Mouse (Mus musculus) lung, postnatal 14 days (tissue): ENCODE measurements around the gene St7.
A peak's percentile ranks its signal among the peaks of the same experiment; 100 is the strongest.

Experiments
- DNase-seq: peaks from one replicate; pipeline ENCODE4 v3.0.0; 2021

Gene St7

DNA sequence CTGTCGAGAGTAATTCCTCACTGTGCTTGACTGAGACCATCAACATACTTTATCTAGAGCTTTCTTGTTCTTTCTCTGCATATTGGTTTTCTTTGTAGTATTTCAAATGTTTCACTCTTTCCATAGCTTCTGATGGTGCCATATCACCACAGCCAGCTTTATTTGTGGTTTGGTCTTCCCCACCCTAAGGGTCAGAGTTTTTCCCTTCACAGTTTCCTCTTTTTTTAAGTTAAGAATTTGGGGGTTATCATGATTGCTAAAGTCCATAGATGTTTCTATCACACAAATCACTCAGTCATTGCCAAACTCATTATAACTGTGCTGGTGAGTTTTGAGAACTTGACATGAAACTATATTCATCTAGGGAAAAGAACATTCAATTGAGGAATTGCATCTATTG, 277.1 kb downstream of the St7 start:
- no peak for DNase-seq

DNA sequence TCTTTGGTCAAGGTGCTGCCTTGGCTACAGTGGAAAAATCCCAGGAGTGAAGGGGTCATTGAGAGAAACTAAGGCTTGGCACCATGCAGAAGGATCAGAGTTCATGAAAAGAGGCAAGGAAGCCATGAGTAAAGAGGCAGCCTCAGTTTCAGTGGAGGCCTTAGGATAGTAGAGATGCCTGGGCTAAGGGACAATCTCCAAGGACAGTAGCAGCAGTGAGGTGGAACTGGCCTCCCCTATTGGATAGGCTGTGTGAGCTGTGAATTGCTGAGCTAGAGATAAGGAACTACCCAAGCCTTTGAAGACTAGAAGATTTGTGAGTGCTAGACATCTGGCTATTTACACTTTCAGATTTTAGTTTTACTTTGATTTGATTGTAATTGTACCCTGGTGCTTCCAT, 278.7 kb downstream of the St7 start:
- no peak for DNase-seq

DNA sequence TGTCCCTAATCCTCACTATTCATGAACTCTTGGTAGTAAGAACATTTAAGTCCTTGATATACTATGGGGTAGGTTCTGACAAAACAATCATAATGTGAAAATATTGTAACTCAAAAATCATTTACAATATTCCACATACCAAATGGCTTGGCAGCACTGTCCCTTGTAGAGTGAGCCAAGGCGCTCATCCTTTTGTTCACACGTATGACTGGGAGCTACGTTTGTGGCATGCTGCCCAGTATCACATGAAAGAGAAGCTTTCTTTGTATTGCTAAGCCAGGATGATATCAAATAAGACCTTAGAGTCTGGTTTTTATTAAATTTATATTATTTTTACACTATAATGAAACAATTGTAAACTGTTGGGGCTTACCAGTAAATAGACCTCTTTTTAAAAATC, 281.7 kb downstream of the St7 start:
- DNase-seq: no peak

DNA sequence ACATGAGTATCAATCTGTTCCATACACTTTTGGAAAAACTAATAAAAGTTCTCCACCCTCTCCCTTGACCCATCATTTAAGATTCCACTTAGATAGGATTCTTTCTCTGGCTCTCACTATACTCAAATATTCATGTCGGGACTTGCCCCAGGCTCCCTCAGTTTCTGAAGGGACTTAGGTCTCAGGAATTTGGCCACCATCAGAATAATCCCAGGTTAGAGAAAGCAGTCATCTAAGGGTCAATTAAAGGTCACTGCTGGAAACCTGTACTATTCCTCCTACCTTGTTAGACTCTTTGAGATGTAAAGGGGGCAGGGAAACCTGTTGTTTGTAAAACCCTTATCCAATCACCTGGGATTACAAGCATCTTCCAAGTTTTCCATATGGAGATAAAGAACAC, 284.4 kb downstream of the St7 start:
- DNase-seq: no peak

DNA sequence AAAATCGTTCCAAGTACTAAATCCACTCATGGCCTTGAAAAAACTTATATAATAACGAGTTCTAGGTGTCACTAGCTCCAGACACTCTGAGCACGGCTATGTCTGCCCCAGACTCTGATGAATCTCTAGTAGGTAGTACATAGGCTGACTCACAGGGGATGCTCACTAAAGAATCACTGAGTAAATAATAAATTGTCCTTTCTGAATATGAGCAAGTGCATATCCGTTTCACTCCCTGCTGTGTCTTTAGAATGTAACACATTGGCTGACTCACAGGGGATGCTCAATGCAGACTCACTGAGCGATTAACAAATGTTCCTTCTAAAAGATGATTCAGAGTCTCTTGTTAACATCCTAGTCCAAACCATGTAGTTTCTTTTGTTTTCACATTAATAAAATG, 285.6 kb downstream of the St7 start:
- no peak for DNase-seq

DNA sequence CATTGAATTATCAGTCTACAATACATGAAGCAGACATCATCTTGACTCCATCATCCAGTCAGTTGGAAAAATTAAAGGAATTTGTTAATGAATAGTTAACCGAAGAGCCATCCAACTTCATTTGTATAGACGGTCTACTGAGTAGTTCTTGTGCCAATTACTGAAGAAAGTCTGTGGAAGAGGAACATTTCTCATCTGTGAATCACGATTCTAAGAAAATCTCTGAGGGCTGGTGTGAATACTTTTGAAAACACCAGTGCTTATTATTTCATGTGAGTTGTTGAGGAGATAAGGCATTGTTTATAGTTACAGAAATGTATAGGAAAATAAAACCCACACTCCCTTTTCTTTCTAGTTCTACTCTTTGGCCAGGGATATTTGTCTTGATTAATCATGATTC, 286.1 kb downstream of the St7 start:
- no peak for DNase-seq

DNA sequence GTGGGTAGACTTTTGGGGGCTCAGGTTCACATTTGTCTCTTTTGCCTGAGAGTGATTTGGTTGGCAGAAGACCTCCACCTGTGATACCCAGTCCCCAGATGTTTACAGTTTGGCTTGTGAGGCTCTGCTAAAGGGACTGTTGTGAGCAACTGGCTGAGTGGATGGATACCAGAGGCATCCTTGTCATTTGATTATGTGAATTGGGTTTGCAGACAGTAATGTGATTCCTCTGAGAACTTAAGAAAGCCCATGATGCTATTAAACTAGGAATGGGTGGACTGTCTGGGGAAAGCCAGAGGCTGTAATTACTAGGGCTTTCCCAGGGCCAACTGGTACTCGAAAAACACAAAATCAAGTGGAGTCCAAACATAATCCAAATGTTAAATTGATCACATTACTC, 286.6 kb downstream of the St7 start:
- DNase-seq: no peak

DNA sequence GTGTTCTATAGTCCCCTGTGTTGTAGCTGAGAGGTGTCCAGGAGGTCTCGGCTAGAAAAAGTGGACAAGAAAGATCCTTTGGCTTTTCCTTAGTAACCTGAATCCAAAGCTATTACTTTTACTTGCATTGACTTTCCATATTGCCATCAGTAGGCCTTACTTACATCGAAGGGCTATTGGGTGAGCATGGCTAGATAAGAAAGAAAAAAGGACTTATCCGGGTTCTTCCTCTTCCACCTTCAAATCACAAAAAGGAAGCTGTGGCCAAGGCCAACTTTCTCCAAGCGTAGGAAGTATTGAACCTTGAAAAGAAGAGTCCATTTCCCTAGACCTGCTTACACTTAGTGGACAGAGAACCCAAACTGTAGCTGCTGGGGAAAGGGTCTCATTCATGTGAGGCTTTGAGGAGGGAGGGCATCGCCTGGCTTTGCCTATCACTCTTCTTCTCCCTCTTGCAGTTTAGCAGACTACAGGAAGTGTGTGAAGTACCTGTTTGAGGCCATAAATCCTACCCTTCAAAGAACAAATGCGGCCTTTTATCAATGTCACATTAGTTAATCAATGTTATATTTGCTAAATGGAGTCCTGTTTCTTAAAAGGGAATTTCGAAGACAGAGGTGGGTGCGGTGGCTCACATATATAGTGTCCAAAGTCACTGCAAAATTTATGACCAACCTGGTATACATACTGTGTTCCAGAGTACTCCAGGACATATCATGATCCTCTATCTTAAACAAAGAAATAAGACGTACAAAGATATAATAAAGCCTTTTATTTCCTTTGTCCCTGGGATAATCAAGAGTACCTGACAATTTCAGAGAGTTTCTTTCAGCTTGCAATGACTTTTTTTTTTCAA, 297.7 kb downstream of the St7 start:
- DNase-seq: no peak

DNA sequence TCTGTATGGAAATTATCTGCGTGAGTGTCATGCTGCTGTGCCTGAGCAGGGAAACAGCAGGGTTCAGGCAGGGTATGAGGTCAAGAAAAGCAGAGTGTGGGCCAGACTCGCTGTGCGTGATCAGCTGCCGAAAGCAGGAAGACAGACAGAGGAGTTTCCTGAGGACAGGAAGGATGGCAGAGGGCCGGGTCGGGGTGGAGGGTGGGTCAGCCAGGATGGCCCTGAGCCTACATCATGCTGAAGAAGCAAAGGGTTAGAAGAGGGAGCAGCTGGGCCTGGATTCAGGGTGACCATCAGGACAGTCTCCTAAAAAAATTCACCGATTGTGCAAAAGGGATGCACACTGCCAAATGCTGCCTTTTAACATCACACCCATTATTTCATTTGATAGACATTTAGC, 298.9 kb downstream of the St7 start:
- peak; percentile 44 for DNase-seq
